ENCODE assay signal across 10 mouse cellular contexts in the genomic region with DNA sequence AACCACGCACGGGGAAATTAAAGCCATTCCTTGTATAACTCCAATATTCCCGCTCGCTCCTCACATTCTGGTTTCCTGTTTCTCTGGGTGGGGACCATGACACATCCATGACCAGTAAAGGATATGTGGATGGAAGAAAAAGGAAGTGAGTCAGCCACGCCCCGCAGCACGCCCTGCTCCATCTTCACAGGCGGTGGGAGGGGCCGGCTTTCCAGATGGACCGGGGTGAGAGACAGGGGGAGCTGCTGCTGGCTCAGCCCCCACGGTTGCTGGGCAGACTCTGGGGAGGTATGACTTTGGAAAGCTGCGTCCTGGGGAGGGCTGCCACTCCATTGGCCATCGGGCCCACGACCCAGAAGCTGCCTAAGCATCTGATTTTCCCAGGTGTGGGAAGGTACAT. TPM values are rescaled to one million over a fixed set of nuclear protein-coding genes. Genes with fewer than 3 reads are reported as not detected.
A peak's percentile ranks its signal among the peaks of the same experiment; 100 is the strongest.
DNase-seq lines count a peak whose midpoint lies in the region; ATAC-seq lines count a peak whose summit lies in the region.
"Had no signal": no experiment of that assay in that cellular context is flagged by ENCODE, and none has a peak within 500 bp of the region (broad histone marks: within the 10 kb centered on the region; RNA-seq: fewer than 3 reads in every experiment).

No protein-coding gene starts in this region.

- H3K4me1 ChIP-seq in limb, embryonic 12.5 days (replicated peaks): peaks cover 25% of the 10 kb centered on the region

- peaks cover 15% of the 10 kb centered on the region for H3K36me3 ChIP-seq in limb, embryonic 12.5 days

- 28% methylated on average over 14 of the region's 14 CpGs for WGBS in limb, embryonic 12.5 days

- H3K9ac ChIP-seq in limb, embryonic 12.5 days (replicated peaks): no peak overlapping the region
- H3K9ac ChIP-seq: hindbrain, embryonic 15.5 days had no signal

- H3K27ac ChIP-seq in limb, embryonic 12.5 days: peak overlapping the region; percentile 26; the same call in 1 of the 2 replicates
- H3K27ac ChIP-seq: hindbrain, embryonic 15.5 days had no signal

- no peak overlapping the region for H3K4me3 ChIP-seq in limb, embryonic 12.5 days (replicated peaks)
- H3K4me3 ChIP-seq: hindbrain, embryonic 15.5 days had no signal

- H3K4me2 ChIP-seq in limb, embryonic 12.5 days: no peak overlapping the region
- H3K4me2 ChIP-seq: hindbrain, embryonic 15.5 days had no signal

- ATAC-seq in frontal cortex, adult (ENCODE audit: low TSS enrichment): peak; percentile 64
- no peak for ATAC-seq in limb, embryonic 12.5 days (ENCODE audit: insufficient number of reproducible peaks, insufficient read depth, low FRiP score, low TSS enrichment, low read depth)
- ATAC-seq: Patski had no signal

- DNase-seq in frontal cortex, postnatal 25 days (ENCODE audit: low spot score in 2 of 2): no peak
- DNase-seq in ES-CJ7 (ENCODE audit: low read depth, low spot score): peak; percentile 37
- peak; percentile 24 to 72 for DNase-seq in frontal cortex, adult 2 months (ENCODE audit: extremely low spot score in 1 of 2, low spot score in 1 of 2)
- DNase-seq in heart, postnatal 4 days: peak; percentile 75
- peak; percentile 68 for DNase-seq in right cerebral cortex, postnatal 25 days
- DNase-seq in T-cell, adult 2 months (ENCODE audit: low spot score): no peak

- no peaks in the 10 kb centered on the region for H3K27me3 ChIP-seq in limb, embryonic 12.5 days
- H3K27me3 ChIP-seq: hindbrain, embryonic 15.5 days; Patski had no signal

- H3K9me3 ChIP-seq in limb, embryonic 12.5 days: peaks cover 3% of the 10 kb centered on the region; the same call in 1 of the 2 replicates
- H3K9me3 ChIP-seq: hindbrain, embryonic 15.5 days had no signal

RNA-seq across cellular contexts. Expression of gene Prox2, which starts 16.5 kb away (rescaled TPM):
- 1.3 TPM in 2 replicates for polyA plus RNA-seq in frontal cortex, adult 2 months (2012; rRNA removed)
- 1 to 10 TPM; 2.3 to 2.6 TPM for total RNA-seq in heart, postnatal 4 days (2021)
- 3.0 and 4.2 TPM in 2 replicates for polyA plus RNA-seq in limb, embryonic 12.5 days (2016; fragmentation: Nextera tagmentation; extraction: Ambion mirVana)

RNA-seq across cellular contexts. Expression of gene Dlst, which starts 16.6 kb away (rescaled TPM):
- polyA plus RNA-seq in frontal cortex, adult 2 months (2012; rRNA removed): 155 and 158 TPM in 2 replicates
- 100 to 1,000 TPM; 538 to 559 TPM for total RNA-seq in heart, postnatal 4 days (2021)
- 113 and 115 TPM in 2 replicates for polyA plus RNA-seq in limb, embryonic 12.5 days (2016; fragmentation: Nextera tagmentation; extraction: Ambion mirVana)

RNA-seq across cellular contexts. Expression of gene Rps6kl1, which starts 57.1 kb away (rescaled TPM):
- polyA plus RNA-seq in frontal cortex, adult 2 months (2012; rRNA removed): 35.6 and 40.1 TPM in 2 replicates
- 1 to 10 TPM; 2.3 to 3.0 TPM for total RNA-seq in heart, postnatal 4 days (2021)
- polyA plus RNA-seq in limb, embryonic 12.5 days (2016; fragmentation: Nextera tagmentation; extraction: Ambion mirVana): 0.46 and 0.56 TPM in 2 replicates

Comparison
In these comparisons a context has a peak if more than half of its experiments do, and no peak if none do; other contexts are left out.
1. DNase-seq: peak in ES-CJ7 (single experiment), frontal cortex, adult 2 months (2 of 2), heart, postnatal 4 days (single experiment) and right cerebral cortex, postnatal 25 days (single experiment); none in frontal cortex, postnatal 25 days (0 of 2) and T-cell, adult 2 months (single experiment).
2. RNA of gene Rps6kl1, which starts 57.1 kb away (polyA plus RNA-seq): 35.6 to 40.1 TPM in frontal cortex, adult 2 months; 0.46 to 0.56 TPM in limb, embryonic 12.5 days; every median in the first group is over 10 times any median in the second.